Mouse (Mus musculus) ZHBTc4 (cell line): ENCODE measurements around the gene Lifr.

Source experiments
- DNase-seq: peaks from one replicate; pipeline ENCODE4 v3.0.0-alpha.2; 2011; ENCODE audit warnings: low read depth, low spot score

Lifr gene

GRCm38 (mm10) chr15:7154737-7155090 is 64.3 kb downstream of the Lifr start:
- no peak for DNase-seq

DNA sequence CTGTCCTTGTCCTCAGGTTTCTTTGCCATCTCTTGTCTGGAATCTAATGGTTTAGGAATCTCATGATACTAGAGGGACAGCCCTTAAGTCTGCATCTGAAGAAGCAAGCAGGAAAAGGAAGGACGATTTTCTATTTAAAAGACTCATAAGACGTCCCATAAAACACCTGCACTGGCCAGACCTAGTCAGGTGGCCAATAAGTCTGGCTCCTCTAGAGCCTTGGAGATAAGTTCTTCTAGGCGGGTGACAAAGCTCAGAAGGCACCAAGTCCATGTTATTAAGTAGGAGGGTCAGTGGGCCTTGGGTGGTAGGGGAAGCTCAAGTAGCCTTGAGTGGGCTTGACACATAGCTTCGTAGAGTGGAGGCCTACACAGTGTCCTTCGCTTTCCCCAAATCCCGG is 67.2 kb downstream of the Lifr start:
- DNase-seq, result no peak

DNA sequence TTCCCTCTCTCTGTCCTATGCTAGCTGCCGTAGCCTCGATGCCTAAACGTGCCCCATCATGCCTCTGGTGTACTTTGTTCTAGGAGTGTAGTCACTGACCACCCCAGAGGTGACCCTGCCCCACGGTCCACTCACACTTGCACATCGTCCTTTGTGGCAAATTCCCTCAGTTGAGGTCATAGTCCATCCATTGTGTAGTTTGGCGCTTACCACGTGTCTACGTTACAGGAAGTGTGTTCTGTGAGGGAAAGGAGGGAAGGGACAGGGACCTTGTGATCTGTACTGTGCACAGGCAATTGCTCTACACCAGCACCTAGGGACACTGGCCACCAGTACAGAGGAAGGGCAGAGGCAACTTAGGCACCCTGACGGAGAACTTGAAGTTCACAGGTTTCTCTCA is 69.5 kb downstream of the Lifr start:
- no peak for DNase-seq

GRCm38 (mm10) chr15:7160321-7160720 is 69.9 kb downstream of the Lifr start:
- DNase-seq, result peak; percentile 28

GRCm38 (mm10) chr15:7163851-7164250 is 73.4 kb downstream of the Lifr start:
- no peak for DNase-seq

GRCm38 (mm10) chr15:7166735-7167134 is 76.3 kb downstream of the Lifr start:
- no peak for DNase-seq

DNA sequence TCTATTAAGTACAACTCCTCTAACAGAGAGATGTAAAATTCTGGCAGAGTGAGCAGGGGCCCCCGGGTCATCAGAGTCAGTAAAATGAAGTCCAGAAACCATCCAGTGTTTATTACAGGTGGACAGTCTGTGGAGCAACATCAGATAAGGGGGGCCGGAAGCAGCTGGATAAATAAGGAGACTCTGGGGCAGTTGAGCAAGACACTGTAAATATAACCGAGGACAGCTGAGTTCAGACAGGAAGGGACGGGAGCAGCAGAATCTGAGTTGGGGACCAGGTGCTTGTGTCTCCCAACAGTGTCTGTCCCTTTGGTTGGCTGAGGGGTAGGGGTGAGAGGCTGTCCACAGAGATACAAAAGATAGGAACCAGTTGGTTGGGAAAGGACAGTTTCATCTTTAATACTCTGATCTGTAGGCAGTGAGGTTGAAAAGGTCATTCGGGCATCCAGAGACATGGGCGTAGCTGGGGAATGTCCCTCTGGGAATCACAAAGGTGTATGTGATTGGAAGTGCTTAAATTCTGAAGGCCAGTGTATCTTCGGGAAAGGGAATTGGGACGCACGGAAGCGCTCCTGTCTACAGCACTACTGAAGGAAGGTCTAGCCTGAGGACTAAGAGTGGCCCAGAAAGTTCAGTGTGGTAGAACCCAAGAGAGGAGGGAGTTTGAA is 77.0 kb downstream of the Lifr start:
- DNase-seq, result peak; percentile 68

DNA sequence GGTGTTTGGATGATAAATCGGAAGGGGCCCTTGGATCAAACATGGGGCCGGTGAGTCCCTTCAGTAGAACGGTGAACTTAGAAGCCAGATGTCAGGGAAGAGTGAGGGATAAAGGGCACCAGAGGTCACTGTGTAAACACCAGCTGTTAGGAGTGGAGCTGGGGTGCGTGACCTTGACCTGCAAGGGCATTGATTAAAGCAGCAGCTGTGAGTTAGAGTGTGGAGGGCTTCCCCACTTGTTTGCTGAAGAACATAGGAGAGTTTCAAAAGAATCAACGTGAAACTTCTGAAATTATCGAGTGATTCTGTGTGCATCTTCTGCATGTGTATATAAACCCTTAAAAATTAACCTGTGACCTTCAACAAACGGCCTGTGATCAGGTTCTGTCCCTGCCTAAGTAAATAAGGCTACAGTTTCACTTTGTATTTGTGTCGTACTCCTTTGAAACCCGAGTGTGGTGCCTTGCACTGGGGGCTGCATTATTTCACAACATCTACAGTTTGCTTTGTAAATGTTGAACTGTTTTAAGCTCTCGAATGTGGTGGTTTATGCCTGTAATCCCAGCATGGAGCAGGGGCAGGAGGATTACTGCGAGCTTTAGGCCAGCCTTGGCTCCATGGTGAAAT is 77.6 kb downstream of the Lifr start:
- DNase-seq, result peak; percentile 72

DNA sequence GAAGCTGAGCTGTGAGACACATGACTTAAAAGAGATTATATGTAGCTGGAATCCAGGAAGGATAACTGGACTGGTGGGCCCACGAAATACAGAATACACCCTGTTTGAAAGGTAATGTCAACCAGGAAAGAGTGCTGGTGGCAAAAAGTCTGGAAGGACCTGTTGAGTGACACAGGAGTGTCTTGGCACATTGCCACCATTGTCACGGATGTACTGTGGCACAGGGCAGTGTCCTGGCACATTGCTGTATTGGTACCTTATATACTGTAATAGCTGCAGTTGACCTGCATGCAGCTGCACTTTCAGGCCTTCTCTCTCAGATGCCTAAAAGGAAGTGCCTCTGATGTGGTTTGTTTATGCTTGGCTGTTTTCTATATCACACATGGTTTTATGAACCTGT is 82.5 kb downstream of the Lifr start:
- no peak for DNase-seq

- DNase-seq, result no peak
Observed at GRCm38 (mm10) chr15:7173346-7173745, 82.9 kb downstream of the Lifr start.

- no peak for DNase-seq
Observed at GRCm38 (mm10) chr15:7173776-7174175, 83.4 kb downstream of the Lifr start.

- DNase-seq, result no peak
Observed at GRCm38 (mm10) chr15:7180576-7180975, 90.2 kb downstream of the Lifr start.

DNA sequence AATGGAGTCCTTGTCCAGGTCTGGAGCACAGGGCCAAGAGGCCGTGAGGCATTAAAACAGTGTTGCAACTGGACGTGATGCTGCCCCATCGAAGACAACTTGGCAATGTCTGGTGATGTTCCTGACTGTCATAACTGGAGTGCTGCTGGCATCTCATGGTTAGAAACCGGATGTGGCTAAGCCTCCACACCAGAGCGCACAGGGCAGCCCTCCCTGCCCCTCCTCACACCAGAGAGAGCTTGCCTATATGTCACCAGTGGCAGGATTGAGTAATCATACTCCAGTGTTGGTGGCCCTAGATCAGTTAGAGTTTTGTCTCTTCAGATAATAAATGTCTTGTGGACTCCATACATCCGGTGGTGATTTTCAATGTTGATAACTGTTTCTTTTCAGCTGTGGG is 97.3 kb downstream of the Lifr start:
- no peak for DNase-seq

GRCm38 (mm10) chr15:7189678-7190454 is 99.5 kb downstream of the Lifr start:
- no peak for DNase-seq

- DNase-seq, result no peak
Observed at GRCm38 (mm10) chr15:7191074-7191473, 100.7 kb downstream of the Lifr start.

DNA sequence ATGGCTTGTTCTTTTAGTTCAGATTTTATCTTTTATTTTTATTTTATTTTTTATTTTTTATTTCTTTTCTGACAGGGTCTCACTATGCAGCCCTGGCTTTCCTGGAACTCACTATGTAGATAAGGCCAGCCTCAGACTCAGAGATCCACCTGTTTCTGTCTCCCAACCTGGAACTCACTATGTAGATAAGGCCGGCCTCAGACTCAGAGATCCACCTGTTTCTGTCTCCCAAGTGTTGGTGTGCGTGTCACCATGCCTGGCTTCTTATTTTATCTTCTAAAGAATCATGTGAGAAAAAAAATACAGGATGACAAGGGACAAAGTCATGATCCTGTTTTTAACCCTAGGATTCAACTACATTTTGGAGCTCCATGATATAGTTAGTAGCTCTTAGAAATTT is 102.2 kb downstream of the Lifr start:
- DNase-seq, result no peak

GRCm38 (mm10) chr15:7194147-7194720 is 103.8 kb downstream of the Lifr start:
- peak; percentile 25 for DNase-seq

- DNase-seq, result no peak
Observed at GRCm38 (mm10) chr15:7194748-7195221, 104.4 kb downstream of the Lifr start.

DNA sequence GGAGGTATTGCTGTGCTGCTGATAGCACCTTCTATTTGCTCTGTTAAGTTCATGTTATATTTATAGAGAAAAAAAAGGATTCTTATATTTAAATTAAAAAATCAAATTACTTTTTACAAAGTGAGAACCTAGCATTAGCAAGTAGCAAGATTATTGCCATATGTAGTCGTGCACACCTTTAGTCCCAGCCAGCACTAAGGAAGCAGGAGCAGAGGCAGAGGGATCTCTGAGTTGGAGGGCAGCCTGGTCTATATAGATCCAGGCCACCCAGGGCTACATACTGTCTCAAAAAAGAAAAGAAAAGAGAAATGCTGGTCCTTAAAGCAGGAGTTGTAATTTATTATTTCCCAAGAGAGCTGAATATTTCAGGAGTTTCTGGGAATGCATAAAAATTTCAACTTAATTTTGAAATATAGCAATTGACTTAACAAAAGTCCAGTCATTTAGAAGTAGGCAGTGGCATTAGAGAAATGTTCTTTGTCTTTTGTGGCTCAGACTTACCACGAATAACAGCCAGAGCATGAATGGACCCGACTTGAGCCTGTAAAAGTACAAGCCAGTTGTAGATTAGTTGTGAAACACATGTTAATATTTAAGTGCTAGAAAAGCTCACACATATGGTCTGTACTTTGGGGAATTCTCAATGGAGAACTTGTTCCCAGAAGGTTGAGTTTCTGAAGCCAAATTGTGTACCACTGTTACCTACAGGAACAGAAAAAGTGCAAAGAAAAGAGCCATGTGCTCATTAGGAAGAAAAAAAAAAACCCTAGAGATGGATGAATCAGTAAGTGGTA is 107.4 kb downstream of the Lifr start:
- no peak for DNase-seq

GRCm38 (mm10) chr15:7198816-7199215 is 108.4 kb downstream of the Lifr start:
- DNase-seq, result no peak

DNA sequence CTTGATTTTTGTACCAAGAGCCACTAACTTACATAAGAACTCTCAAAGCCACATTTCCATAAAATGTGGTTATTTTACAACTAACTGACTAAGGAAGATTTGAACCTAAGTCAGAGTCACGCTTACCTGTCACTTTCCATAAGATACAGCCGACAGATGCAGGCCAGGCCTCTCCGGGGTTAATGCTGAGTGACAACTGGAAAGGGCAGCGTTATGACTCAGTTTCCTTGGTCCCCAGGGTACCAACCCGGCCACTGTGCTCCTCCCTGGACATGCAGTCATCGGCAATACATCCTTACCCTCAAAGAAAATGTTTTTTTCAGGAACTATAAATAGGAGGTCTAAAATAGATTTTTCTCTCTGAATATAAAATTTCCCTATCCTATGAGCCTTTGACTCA is 109.9 kb downstream of the Lifr start:
- DNase-seq, result no peak
